Mouse (Mus musculus): ENCODE measurements around the gene Spag17.

- no peak for TF ChIP-seq USF1 (IDR thresholded peaks at IDR 0.05; ENCODE audit: low read depth)
- no peak for TF ChIP-seq CTCF (IDR thresholded peaks at IDR 0.05; ENCODE audit: control insufficient read depth, insufficient read depth, insufficient read length)
- TF ChIP-seq MYOG (IDR thresholded peaks at IDR 0.05; ENCODE audit: control insufficient read depth, extremely low read depth, insufficient read length) = no peak
- no peak for TF ChIP-seq FOSL1 (IDR thresholded peaks at IDR 0.05; ENCODE audit: insufficient read depth, low read length, poor library complexity, severe bottlenecking)
- no peak for TF ChIP-seq CEBPB (IDR thresholded peaks at IDR 0.05; ENCODE audit: low read depth)
- TF ChIP-seq MAX (IDR thresholded peaks at IDR 0.05) = no peak
- no peak for TF ChIP-seq MYOD1 (IDR thresholded peaks at IDR 0.05; ENCODE audit: control insufficient read depth, insufficient read length, low read depth)
Measured at GRCm38 (mm10) chr3:100163556-100163955, 278.4 kb downstream of the Spag17 start.

All from C2C12 (cell line).